Mouse (Mus musculus) left cerebral cortex, adult 8-10 months (tissue): Measurements from ENCODE around the gene Gm21746. TPM values are rescaled to one million over a fixed set of nuclear protein-coding genes. Genes with fewer than 3 reads are reported as not detected.
"Not testable (repeated sequence)": the region's sequence is repeated elsewhere in the genome, so short reads cannot be mapped to it uniquely, and the experiment has no call there.

Source experiments
- DNase-seq, 2 experiments: peaks; one replicate each; pipeline ENCODE4 v3.0.0; 2022; ENCODE audit warnings: low spot score in 2 of 2
- total RNA-seq, 4 experiments: library from RNA; stranded (reverse); gene quantifications; 2 replicates each; pipeline ENCODE4 v1.2.4; 2022

The Gm21746 gene
- total RNA-seq: not detected

- not testable (repeated sequence) for DNase-seq
Measured at GRCm38 (mm10) chrY:6237895-6238294, at the start of gene Gm21746. TSS of gene Gm21746 (minus strand) at chrY:6237995.

- not testable (repeated sequence) for DNase-seq
Measured at GRCm38 (mm10) chrY:6266798-6267197, 29.0 kb upstream of the Gm21746 start, which contains the start of gene Gm20873. TSS of gene Gm20873 (plus strand) at chrY:6267098.

Other genes with a start within 250 kb of the Gm21746 start
- not detected for gene Gm20873, start 29.1 kb upstream of the Gm21746 start, total RNA-seq